Mouse (Mus musculus) kidney, postnatal 0 days (tissue): ENCODE measurements around the gene BC048403. TPM values are rescaled to one million over a fixed set of nuclear protein-coding genes. Genes with fewer than 3 reads are reported as not detected.

Experiments used
- ATAC-seq: fragments of 200-750 bp; cut with Nextera tagmentation; replicated peaks from 2 replicates; pipeline ENCODE4 v1.8.0; 2017; ENCODE audit warnings: low read depth, moderate number of reproducible peaks, moderate TSS enrichment, moderate library complexity; ENCODE audit not compliant: low FRiP score
- DNase-seq: peaks from one replicate; pipeline ENCODE4 v3.0.0-alpha.2; 2016; ENCODE audit warnings: low spot score
- H3K27ac ChIP-seq: fragments of 300-500 bp; sonication (generic); 2 replicates; pipeline ENCODE4 v1.5.1; 2014; ENCODE audit warnings: mild to moderate bottlenecking
- H3K27me3 ChIP-seq: fragments of 300-500 bp; sonication (generic); 2 replicates; pipeline ENCODE4 v1.6.1; 2014; ENCODE audit warnings: low read length, mixed read lengths; ENCODE audit not compliant: insufficient read depth
- H3K36me3 ChIP-seq: fragments of 300-500 bp; sonication (generic); 2 replicates; pipeline ENCODE4 v1.6.1; 2014; ENCODE audit warnings: low read length, mixed read lengths; ENCODE audit not compliant: insufficient read depth
- H3K4me1 ChIP-seq: fragments of 300-500 bp; sonication (generic); replicated peaks from 2 replicates; pipeline ENCODE4 v1.6.1; 2014; ENCODE audit warnings: antibody characterized with exemption, low read length, mixed read lengths; ENCODE audit not compliant: insufficient read depth
- H3K4me2 ChIP-seq: fragments of 300-500 bp; sonication (generic); 2 replicates; pipeline ENCODE4 v1.6.1; 2014; ENCODE audit warnings: mild to moderate bottlenecking, low read length, moderate library complexity, mixed read lengths
- H3K4me3 ChIP-seq: fragments of 300-500 bp; sonication (generic); replicated peaks from 2 replicates; pipeline ENCODE4 v1.5.1; 2014; ENCODE audit warnings: low read depth, low read length
- H3K9ac ChIP-seq: fragments of 300-500 bp; sonication (generic); 2 replicates; pipeline ENCODE4 v1.6.1; 2014; ENCODE audit warnings: low read depth, low read length
- H3K9me3 ChIP-seq: fragments of 300-500 bp; sonication (generic); replicated peaks from 2 replicates; pipeline ENCODE4 v1.6.1; 2016; ENCODE audit warnings: low read length, inconsistent platforms, mixed read lengths
- CTCF ChIP-seq: IDR thresholded peaks from 2 replicates; pipeline ENCODE4 v1.5.1; 2016; ENCODE audit warnings: antibody characterized with exemption, low read depth, mild to moderate bottlenecking, moderate library complexity
- WGBS: fragments of 180-500 bp; shearing (Covaris S2); extraction: QIAGEN DNeasy Blood & Tissue Kit; methylation state at CpG from one replicate; pipeline ENCODE4 v1.1.7; 2014; 5-methylcytosine and 5-hydroxymethylcytosine counted together
- polyA plus RNA-seq: library from polyadenylated mRNA; unstranded; fragments of >200 nt; fragmentation: Nextera tagmentation; extraction: Ambion mirVana; gene quantifications from 2 replicates; pipeline ENCODE4 v1.2.1, GENCODE M21; 2015

BC048403 gene
- polyA plus RNA-seq, 1 experiment from 2014 or later: 3.2 TPM

- TF ChIP-seq CTCF: no peak
- no peak for DNase-seq
- 76% methylated on average over 4 of the region's 4 CpGs for WGBS
These were observed 12.6 kb upstream of the BC048403 start for GRCm38 (mm10) chr10:121727151-121727550.

GRCm38 (mm10) chr10:121728226-121728625 is 11.5 kb upstream of the BC048403 start:
- no peak overlapping the region for H3K9ac ChIP-seq
- H3K4me1 ChIP-seq: no peaks in the 10 kb centered on the region
- H3K27ac ChIP-seq: no peak overlapping the region
- H3K27me3 ChIP-seq: no peaks in the 10 kb centered on the region
- TF ChIP-seq CTCF: no peak
- H3K9me3 ChIP-seq: no peaks in the 10 kb centered on the region
- no peaks in the 10 kb centered on the region for H3K36me3 ChIP-seq
- no peak overlapping the region for H3K4me2 ChIP-seq
- WGBS: 98% methylated on average over 4 of the region's 4 CpGs
- ATAC-seq: no peak
- H3K4me3 ChIP-seq: no peak overlapping the region
- DNase-seq: no peak

More at GRCm38 (mm10) chr10:121727151-121727550, 12.6 kb upstream of the BC048403 start:
- H3K9me3 ChIP-seq: no peaks in the 10 kb centered on the region
- no peak overlapping the region for H3K27ac ChIP-seq
- no peaks in the 10 kb centered on the region for H3K36me3 ChIP-seq
- ATAC-seq: no peak
- H3K4me1 ChIP-seq: no peaks in the 10 kb centered on the region
- no peaks in the 10 kb centered on the region for H3K27me3 ChIP-seq
- no peak overlapping the region for H3K4me3 ChIP-seq
- H3K4me2 ChIP-seq: no peak overlapping the region
- no peak overlapping the region for H3K9ac ChIP-seq

- Histone ChIP-seq H3K4me3 (no peak overlapping the region), H3K36me3 (no peaks in the 10 kb centered on the region), H3K9me3 (no peaks in the 10 kb centered on the region), H3K27me3 (no peaks in the 10 kb centered on the region), H3K4me2 (no peak overlapping the region), H3K27ac (no peak overlapping the region), H3K4me1 (no peaks in the 10 kb centered on the region), H3K9ac (no peak overlapping the region)
- ATAC-seq (no peak), DNase-seq (no peak)
- 92% methylated on average over 8 of the region's 8 CpGs for WGBS
- no peak for TF ChIP-seq CTCF
These were observed 8.6 kb upstream of the BC048403 start for GRCm38 (mm10) chr10:121731048-121731725.

- Histone ChIP-seq H3K27ac (no peak overlapping the region), H3K4me2 (no peak overlapping the region), H3K4me3 (no peak overlapping the region), H3K4me1 (no peaks in the 10 kb centered on the region), H3K36me3 (no peaks in the 10 kb centered on the region), H3K9ac (no peak overlapping the region), H3K9me3 (no peaks in the 10 kb centered on the region), H3K27me3 (no peaks in the 10 kb centered on the region)
- WGBS: 94% methylated on average over 9 of the region's 9 CpGs
- DNase-seq (no peak), ATAC-seq (no peak)
- TF ChIP-seq CTCF: no peak
These were observed 7.2 kb upstream of the BC048403 start for GRCm38 (mm10) chr10:121732542-121732941.

- H3K27ac ChIP-seq: no peak overlapping the region
- H3K4me2 ChIP-seq: no peak overlapping the region
- H3K4me3 ChIP-seq: no peak overlapping the region
- no peaks in the 10 kb centered on the region for H3K27me3 ChIP-seq
- TF ChIP-seq CTCF: no peak
- H3K9me3 ChIP-seq: no peaks in the 10 kb centered on the region
- no peaks in the 10 kb centered on the region for H3K4me1 ChIP-seq
- 90% methylated on average over 3 of the region's 3 CpGs for WGBS
- H3K36me3 ChIP-seq: no peaks in the 10 kb centered on the region
- DNase-seq (no peak), ATAC-seq (no peak)
- H3K9ac ChIP-seq: no peak overlapping the region
These were observed 2.5 kb upstream of the BC048403 start for GRCm38 (mm10) chr10:121737256-121737655.

GRCm38 (mm10) chr10:121742336-121742735 is 2.6 kb downstream of the BC048403 start:
- WGBS: 36% methylated on average over 4 of the region's 4 CpGs
- TF ChIP-seq CTCF: no peak
- Histone ChIP-seq H3K4me1 (no peaks in the 10 kb centered on the region), H3K9me3 (no peaks in the 10 kb centered on the region), H3K27ac (no peak overlapping the region), H3K27me3 (no peaks in the 10 kb centered on the region), H3K4me3 (no peak overlapping the region), H3K9ac (no peak overlapping the region), H3K36me3 (peaks cover 7% of the 10 kb centered on the region; the same call in 1 of the 2 replicates), H3K4me2 (no peak overlapping the region)
- no peak for DNase-seq
- ATAC-seq: no peak

GRCm38 (mm10) chr10:121750175-121750574 is 10.4 kb downstream of the BC048403 start:
- H3K36me3 ChIP-seq: peaks cover 12% of the 10 kb centered on the region; the same call in 1 of the 2 replicates
- no peak for TF ChIP-seq CTCF
- no peaks in the 10 kb centered on the region for H3K9me3 ChIP-seq
- 95% methylated on average over 12 of the region's 12 CpGs for WGBS
- no peaks in the 10 kb centered on the region for H3K4me1 ChIP-seq
- H3K27ac ChIP-seq: no peak overlapping the region
- no peak overlapping the region for H3K4me3 ChIP-seq
- DNase-seq (no peak), ATAC-seq (no peak)
- no peaks in the 10 kb centered on the region for H3K27me3 ChIP-seq
- H3K9ac ChIP-seq: no peak overlapping the region
- no peak overlapping the region for H3K4me2 ChIP-seq
